Mouse (Mus musculus): ENCODE measurements at regions not wholly inside any gene's neighbourhood (a gene's known extent, or its start where the extent isn't known, plus 50 kb on each side); places are given as distances from the start of the nearest gene placed in this dataset.

DNA sequence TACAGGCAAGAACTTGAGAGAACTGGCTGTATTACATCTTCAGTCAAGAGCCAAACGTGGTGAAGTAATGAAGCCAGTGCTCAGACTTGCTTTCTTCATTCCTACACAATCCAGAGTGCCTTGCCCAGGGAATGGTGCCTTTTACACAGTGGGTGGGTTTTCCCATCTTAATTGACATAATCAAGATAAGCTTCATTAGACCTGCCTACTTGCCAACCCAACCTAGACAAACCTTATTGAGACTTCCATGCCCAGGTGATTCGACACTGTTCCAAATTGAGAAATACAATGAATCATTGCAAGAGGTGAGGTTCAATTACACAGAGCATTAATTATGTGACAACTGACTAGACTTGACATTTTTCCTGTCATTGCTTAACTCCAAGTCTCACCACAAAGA is 2557.0 kb upstream of the Gm6569 start:
- Histone ChIP-seq H3K79me2 (ENCODE audit: control insufficient read depth, insufficient read depth, low read length, poor library complexity) (no peaks in the 10 kb centered on the region), H3K9me3 (replicated peaks; ENCODE audit: insufficient read depth, low read length) (no peaks in the 10 kb centered on the region)
- no peak for DNase-seq (ENCODE audit: low read depth, low spot score)

DNA sequence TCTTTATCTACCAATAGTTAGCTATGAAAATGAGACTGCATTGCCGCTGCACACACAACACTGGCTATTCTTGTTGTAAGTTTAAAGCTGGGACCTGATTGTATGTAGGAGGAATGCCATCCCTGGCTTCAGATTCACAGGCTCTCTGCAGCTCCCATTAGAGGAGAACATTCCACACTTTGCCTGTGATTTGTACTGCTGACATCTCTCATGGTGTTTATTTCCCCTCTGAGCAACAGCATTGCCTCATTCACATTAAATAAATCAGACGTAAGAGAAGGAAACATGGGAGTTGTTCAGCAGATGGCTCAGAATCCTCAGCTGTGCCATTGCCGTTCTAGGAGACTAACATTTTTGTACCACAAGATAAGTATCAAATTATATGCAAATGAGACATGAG is 2550.6 kb upstream of the Gm6569 start:
- Histone ChIP-seq H3K79me2 (ENCODE audit: control insufficient read depth, insufficient read depth, low read length, poor library complexity) (no peaks in the 10 kb centered on the region), H3K9me3 (replicated peaks; ENCODE audit: insufficient read depth, low read length) (no peaks in the 10 kb centered on the region), H3K27me3 (ENCODE audit: control insufficient read depth in 1 of 2, insufficient read depth in 2 of 2, low read length in 2 of 2) (no peaks in the 10 kb centered on the region), H3K36me3 (ENCODE audit: control insufficient read depth in 1 of 2, insufficient read depth in 2 of 2, low read length in 2 of 2) (no peaks in the 10 kb centered on the region), H3K27ac (ENCODE audit: control insufficient read depth, low read depth, low read length) (no peak overlapping the region), H3K9ac (ENCODE audit: control insufficient read depth, low read depth, low read length, poor library complexity, severe bottlenecking) (no peak overlapping the region), H3K4me3 (ENCODE audit: control insufficient read depth in 1 of 2, insufficient read depth in 1 of 2, low read depth in 2 of 2, low read length in 2 of 2) (no peak overlapping the region), H3K4me1 (ENCODE audit: control insufficient read depth in 1 of 2, insufficient read depth in 2 of 2, low read length in 2 of 2) (no peaks in the 10 kb centered on the region)
- DNase-seq (ENCODE audit: low read depth, low spot score) = no peak
- TF ChIP-seq UBTF (IDR thresholded peaks at IDR 0.05; ENCODE audit: borderline replicate concordance, insufficient read depth, low read depth, low read length) = no peak
- no peak for TF ChIP-seq MEF2A (IDR thresholded peaks at IDR 0.05; ENCODE audit: extremely low read depth, insufficient replicate concordance, low read depth, low read length, poor library complexity, severe bottlenecking)
- no peak for TF ChIP-seq ELF1 (IDR thresholded peaks at IDR 0.05; ENCODE audit: low read depth, low read length)
- no peak for TF ChIP-seq GATA1 (IDR thresholded peaks at IDR 0.05; ENCODE audit: low read depth, low read length)
- TF ChIP-seq TBP (IDR thresholded peaks at IDR 0.05; ENCODE audit: low read depth, low read length) = no peak
- no peak for TF ChIP-seq ZC3H11A (IDR thresholded peaks at IDR 0.05; ENCODE audit: low read depth, low read length)
- TF ChIP-seq KAT2A (conservative IDR thresholded peaks at IDR 0.05; ENCODE audit: low read depth, low read length) = no peak
- TF ChIP-seq CHD1 (IDR thresholded peaks at IDR 0.05; ENCODE audit: low read depth, low read length) = no peak
- no peak for TF ChIP-seq MAFK (IDR thresholded peaks at IDR 0.05; ENCODE audit: borderline replicate concordance, low read depth, low read length)
- no peak for TF ChIP-seq RCOR1 (IDR thresholded peaks at IDR 0.05; ENCODE audit: low read depth, low read length)
- no peak for TF ChIP-seq MXI1 (IDR thresholded peaks at IDR 0.05; ENCODE audit: low read depth, low read length)
- no peak for TF ChIP-seq MYB (IDR thresholded peaks at IDR 0.05; ENCODE audit: low read depth, low read length)
- no peak for TF ChIP-seq ZNF384 (IDR thresholded peaks at IDR 0.05; ENCODE audit: low read depth, low read length)

More for the DNA sequence above, 2557.0 kb upstream of the Gm6569 start:
- Histone ChIP-seq H3K4me1 (ENCODE audit: control insufficient read depth in 1 of 2, insufficient read depth in 2 of 2, low read length in 2 of 2) (no peaks in the 10 kb centered on the region), H3K36me3 (ENCODE audit: control insufficient read depth in 1 of 2, insufficient read depth in 2 of 2, low read length in 2 of 2) (no peaks in the 10 kb centered on the region), H3K27me3 (ENCODE audit: control insufficient read depth in 1 of 2, insufficient read depth in 2 of 2, low read length in 2 of 2) (no peaks in the 10 kb centered on the region), H3K27ac (ENCODE audit: control insufficient read depth, low read depth, low read length) (no peak overlapping the region), H3K4me3 (ENCODE audit: control insufficient read depth in 1 of 2, insufficient read depth in 1 of 2, low read depth in 2 of 2, low read length in 2 of 2) (no peak overlapping the region), H3K9ac (ENCODE audit: control insufficient read depth, low read depth, low read length, poor library complexity, severe bottlenecking) (no peak overlapping the region)
- TF ChIP-seq MAZ (IDR thresholded peaks at IDR 0.05; ENCODE audit: low read depth, low read length) (no peak), USF2 (IDR thresholded peaks at IDR 0.05; ENCODE audit: borderline replicate concordance in 1 of 2, insufficient read depth in 1 of 2, low read depth in 1 of 2, low read length in 2 of 2) (no peak), ZKSCAN1 (IDR thresholded peaks at IDR 0.05; ENCODE audit: low read depth, low read length) (no peak), RCOR1 (IDR thresholded peaks at IDR 0.05; ENCODE audit: low read depth, low read length) (no peak), ZC3H11A (IDR thresholded peaks at IDR 0.05; ENCODE audit: low read depth, low read length) (no peak), RAD21 (IDR thresholded peaks at IDR 0.05; ENCODE audit: low read depth, low read length) (no peak), MYB (IDR thresholded peaks at IDR 0.05; ENCODE audit: low read depth, low read length) (no peak), SMC3 (IDR thresholded peaks at IDR 0.05; ENCODE audit: low read depth, low read length) (no peak), UBTF (IDR thresholded peaks at IDR 0.05; ENCODE audit: borderline replicate concordance, insufficient read depth, low read depth, low read length) (no peak), GABPA (IDR thresholded peaks at IDR 0.05; ENCODE audit: low read depth, low read length) (no peak), CTCF (IDR thresholded peaks at IDR 0.05 in 2 of 3, conservative IDR thresholded peaks at IDR 0.05 in 1 of 3; ENCODE audit: control insufficient read depth in 1 of 3, insufficient read depth in 1 of 3, low read depth in 2 of 3, low read length in 3 of 3, poor library complexity in 1 of 3, severe bottlenecking in 1 of 3) (no peak), ZMIZ1 (IDR thresholded peaks at IDR 0.05; ENCODE audit: low read depth, low read length) (no peak)
